Mouse (Mus musculus): Measurements from ENCODE around the gene Car6.

Gene Car6

DNA sequence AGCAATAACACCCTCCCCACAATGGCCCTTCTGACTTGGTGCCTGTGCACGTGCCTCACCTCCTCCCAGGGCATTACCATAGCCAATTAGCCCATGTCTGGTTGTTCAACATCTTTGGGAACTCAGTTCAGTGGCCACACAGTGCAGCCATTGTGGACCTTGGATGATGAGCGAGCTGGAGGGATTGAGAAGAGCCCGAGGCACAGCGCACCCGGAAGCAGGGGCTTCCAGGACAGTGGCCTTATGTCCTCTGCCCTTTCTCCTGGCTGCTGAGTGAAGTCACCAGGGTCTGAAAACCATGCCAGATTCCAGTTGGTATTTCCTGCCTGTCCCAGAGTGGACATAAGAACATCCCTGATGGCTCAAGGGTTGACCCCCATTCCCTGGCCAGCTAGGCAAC lies at the start of gene Car6:
Car6 (minus strand) TSS at position 101 of the 400 bp plus-strand sequence.
- no peak for DNase-seq (ENCODE audit: low spot score)

DNA sequence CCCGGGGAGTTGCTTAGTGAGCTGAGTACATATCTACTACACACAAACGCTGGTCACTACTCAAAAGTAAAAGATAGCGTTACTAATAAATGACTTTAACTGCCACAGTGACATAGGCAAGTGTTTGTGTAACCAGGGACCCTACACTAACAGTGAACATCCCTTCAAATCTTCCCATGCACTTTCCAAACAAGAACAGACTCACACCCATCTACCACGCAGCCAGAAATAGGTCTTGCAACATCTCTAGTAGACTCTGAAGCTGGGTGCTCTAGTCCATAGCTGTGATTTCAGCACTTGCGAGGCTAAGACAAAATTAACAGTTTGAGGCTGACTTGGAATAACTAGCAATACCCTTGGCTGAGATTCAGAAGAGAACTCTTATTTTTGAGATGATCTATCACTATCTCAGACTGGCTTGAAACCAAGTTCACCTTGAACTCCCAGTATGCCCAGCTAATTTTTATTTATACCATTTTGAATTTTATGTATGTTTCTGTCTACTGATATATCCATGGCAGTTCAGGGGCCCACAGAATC lies 48.7 kb upstream of the Car6 start:
- no peak for DNase-seq (ENCODE audit: low spot score)

DNA sequence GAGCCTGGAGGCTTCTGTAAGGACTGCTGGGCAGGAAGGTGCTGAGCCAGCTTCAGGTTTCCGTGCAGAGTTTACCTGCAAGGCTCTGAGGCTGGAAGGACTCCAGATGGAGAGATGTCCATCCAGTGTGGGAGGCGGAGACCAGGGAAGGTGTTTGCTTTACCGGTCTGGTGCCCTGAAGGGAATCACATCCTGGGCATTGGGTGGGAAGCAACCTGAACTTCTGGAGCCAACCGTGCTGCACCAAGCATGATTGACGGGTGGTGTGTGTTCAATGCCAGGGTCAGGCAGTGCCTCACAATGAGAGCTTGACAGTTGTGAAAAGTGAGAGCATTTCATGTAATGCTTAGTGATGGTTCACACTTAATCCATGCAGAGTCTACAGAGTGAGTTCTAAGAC lies 47.8 kb upstream of the Car6 start:
- no peak for DNase-seq (ENCODE audit: low spot score)

DNA sequence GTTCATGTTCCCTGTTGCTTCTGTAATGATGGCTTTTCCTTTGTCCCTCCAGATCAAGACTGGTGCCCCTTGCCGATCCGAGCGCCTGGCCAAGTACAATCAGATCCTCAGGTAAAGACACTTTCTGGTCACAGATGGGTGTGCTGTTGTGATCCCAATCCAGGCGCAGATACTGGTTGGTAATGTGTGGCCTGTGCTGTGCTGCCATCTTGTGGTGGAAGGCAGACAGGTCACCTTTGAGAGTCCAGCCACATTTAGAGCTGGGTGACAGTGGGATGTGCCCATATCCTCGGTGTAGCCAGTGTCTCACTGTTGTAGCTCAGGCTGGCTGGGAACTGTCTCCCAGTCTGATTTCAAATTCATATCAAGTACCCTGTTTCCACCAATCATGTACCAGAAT lies 46.9 kb upstream of the Car6 start:
- peak; percentile 81 for DNase-seq (ENCODE audit: low spot score)

DNA sequence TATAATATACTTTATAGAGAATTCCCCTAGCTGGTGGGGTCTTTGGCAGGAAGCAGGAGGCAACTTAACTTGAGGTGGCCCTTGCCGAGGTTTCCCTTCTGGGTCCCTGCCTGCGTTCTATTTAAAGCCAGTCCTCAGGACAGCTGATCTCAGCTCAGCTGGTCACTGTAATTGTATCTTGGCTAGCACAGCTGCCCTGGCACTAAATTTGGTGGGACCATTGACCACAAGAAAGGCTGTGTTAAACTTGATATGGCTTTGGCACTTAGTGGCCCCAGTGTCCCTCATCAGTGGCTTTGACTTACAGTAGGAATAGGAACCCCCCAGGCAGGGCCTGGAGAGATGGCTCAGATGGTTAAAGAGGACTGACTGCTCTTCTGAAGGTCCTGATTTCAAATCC lies 44.7 kb upstream of the Car6 start:
- DNase-seq (ENCODE audit: low spot score): no peak

DNA sequence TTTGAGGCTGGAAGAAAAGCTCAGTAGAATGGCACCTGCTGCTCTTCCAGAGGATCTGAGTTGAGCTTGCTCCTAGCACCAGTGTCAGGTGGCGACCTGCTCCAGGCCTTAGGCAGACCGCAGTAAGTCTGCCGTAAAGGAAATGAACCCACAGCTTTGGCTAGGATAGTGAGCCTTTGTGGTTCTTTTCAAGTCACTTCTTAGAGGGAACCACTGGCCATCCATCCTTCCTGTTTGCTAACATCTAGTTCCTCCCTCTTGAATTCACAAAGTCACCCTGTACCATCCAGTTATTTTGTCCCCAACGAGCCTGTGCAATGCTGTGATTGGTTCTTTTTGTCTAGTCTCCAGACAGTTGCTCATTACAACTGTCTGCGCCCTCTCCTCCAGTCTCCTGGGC lies 41.6 kb upstream of the Car6 start:
- no peak for DNase-seq (ENCODE audit: low spot score)

DNA sequence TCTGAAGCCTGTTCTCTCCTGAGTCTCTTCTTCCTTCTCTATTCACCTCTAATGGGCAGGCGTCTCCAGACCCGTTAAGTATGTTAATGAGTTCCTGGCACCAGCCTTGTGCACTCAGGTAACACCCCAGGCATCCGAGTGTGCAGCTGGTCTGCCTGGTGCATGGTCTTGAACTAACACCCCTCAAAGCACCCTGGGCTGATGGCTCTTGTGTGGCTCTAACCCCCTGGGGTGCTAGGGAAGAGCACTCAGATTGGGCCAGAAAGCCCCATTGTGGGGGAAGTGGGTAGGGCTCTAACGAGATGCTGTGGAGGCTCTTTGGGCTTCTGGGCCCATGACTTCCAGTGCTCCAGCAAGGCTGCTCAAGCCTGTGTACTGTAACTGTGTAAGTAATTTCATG lies 40.6 kb upstream of the Car6 start:
- no peak for DNase-seq (ENCODE audit: low spot score)

DNA sequence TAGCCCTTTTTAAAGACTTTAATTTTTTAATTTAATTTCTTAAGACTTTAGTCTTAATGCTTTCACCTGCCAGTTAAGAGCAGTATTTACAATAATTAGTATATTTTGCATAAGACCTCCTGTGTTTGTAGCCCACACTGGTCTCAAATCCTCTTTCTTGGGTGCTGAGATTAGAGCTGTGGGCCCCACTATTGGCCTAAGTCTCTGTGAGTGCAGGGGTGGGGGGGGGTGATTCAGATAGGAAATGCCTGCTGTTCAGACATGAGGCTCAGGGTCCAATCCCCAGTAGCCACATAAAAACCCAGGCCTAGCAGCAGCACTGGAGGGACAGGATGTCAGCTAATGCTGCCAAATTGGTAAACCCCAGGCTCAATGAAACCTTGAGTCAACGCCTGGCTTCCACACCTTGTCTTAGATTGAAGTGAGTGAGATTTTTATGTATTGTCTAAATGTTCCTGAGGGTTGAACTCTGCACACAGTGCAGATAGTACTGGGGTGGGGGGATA lies 39.3 kb upstream of the Car6 start:
- DNase-seq (ENCODE audit: low spot score): no peak

DNA sequence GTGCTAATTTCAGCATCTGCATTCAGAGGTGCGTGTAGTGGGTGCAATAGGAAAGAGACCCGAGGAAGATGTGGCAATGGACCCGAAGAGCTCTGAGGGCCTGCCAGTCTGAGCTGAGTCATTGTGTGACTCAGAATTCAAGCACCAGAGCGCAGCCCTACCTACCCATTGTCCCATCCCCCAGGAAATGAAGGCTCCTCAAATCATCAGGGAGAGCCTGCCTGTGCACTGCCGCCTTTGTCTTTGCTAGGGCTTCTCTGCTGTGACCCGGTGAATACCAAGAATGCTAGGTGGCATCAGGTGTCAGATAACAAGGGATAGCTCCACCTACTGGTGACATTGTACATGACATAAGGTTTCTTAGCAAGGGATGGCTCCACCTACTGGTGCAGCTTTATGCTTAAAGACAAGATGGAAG lies 38.8 kb upstream of the Car6 start:
- peak; percentile 97 for DNase-seq (ENCODE audit: low spot score)

DNA sequence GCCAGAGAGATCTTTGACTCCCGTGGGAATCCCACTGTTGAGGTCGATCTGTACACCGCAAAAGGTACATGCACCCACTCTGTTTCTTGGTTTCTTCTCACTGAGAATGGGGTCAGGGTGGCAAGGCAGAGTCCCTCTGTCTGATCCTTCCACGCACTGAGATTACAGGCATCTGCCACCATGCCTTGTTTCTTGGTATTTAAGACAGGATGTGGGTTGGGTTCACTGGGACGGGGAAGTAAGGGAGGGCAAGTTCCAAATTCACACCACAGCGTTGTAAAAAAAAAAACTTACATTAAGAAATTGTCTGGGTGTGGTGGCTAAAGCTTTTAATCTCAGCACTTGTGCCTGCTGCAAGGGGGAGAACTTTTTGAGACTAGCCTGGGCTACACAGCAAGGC lies 38.4 kb upstream of the Car6 start:
- DNase-seq (ENCODE audit: low spot score): no peak

DNA sequence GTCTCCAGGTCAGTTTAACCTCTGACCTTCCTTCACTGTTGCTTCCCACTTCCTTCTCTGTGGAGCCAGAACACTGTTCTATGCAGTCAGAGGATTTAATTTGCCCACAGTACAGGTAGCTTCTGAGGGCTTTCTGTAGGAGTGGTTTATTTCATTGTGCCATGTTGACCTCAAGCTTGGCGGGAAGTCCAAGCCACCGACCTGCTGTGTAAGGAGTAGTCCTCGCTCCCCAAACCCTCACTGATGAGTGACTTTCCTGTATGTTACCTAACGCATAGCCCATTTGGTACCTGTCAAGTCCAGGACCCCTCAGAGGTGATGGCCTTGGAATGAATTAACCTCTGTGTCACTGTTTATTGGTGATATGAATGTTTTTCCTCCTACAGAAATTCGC lies 38.0 kb upstream of the Car6 start:
- DNase-seq (ENCODE audit: low spot score): no peak

DNA sequence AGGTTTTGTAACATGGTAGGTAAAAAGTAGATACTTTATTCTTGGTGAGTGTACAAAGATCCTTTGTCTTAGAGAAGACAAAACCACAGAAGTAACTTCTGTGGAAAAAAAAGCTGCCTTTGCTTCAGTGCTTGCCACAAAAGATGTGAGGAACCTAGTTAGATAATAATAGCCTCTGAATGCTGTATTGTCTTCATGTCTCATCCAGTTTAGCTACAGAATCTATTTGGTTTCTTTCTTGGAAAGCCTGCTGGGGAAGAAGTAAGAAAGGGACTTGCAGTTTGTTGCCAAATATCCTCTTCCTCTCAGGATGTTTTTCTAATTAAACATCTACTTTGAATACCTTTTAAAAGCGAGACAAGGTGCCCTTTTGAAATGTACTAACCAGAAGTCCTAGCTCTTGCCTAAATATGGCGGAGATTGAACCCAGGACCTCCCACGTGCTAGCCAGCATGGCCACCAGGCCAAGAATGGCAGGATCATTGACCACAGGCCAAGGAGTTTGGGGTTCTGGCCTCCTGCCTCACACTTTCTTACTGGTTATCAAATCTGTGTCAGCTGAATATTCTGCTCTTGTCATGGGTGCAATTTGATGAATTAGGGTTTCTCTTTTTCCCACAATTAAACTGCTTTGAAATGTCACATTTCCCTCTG lies 37.4 kb upstream of the Car6 start:
- no peak for DNase-seq (ENCODE audit: low spot score)

DNA sequence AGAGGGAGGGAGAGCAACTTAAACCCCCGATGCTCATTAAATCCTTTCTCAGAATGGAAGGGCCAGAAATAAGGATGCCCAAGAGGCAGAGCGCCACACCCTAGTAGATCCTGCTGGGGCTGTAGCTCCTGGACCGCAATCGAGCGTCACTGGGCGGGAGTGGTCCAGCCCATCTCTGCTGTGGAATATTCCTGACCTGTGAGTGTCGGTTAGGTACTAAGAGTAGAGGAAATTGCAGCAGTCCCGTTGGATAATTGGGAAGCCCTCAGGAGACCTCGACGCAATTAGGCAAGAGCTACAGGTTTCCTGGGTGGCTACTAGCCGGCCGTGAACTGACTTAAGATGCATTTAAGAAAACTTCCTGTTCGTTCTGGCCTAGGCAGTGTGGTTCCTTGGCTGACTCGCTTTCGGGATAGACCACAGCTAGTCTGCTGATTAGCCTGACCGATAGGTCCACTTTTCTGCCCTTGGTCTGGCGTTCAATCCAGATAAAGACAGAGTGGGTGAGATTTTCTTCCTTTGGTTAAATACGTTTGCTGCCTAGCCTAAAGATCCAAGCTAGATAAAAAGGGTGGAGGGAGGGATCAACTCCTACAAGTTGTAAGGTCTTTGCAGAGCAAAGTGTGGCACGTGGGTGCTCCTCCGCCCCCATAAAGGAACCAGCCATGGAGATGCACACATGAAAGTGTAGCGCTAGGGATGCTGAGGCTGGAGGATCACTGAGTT lies 36.7 kb upstream of the Car6 start:
- peak; percentile 47 for DNase-seq (ENCODE audit: low spot score)

DNA sequence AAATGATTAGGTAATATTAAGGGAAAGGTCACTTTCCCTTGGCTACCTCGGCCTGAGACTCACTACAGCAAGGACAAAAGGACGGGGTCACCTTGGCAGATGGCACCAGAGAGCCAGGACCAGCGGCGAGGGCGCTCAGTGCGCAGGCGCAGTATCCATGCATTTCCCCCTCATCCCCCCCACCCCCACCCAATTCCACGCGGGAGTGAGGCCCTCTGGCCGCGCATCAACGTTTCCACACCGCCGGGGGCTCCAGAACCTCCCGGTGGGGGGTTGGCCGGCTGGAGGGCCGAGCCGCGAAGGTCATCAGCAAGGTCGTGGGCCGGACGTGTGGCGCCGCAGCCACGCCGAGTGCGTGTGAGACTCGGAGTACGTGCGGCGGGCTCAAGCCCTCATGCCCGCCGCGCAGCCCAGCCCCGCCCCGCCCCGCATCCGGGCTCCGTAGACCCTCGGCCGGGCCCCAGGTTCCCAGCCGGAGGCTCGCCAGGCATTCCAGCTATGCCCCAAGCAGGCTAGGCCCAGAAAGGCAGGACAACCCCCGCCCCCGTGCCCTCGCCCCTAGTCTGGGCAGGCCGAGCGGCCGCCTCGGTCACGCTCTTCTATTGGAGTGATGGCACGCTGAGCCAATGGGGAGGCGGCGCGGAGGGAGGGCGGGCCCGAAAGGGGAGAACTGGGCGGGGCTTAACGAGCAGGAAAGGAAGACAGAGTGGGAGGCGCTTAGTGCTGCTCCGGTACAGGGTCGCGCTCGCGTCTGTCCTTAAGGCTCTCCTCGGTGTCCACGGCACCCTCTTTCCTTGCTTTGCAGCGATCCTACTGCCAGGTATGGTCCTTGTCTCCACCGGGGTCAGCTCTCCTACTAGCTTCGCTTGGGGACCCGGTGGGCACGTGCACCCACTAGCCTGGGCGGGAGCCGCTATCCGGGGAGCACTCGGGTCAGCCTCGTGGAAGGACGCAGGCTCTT lies 35.7 kb upstream of the Car6 start, which contains the start of gene Eno1:
Eno1 (plus strand) TSS at position 201 of the 961 bp plus-strand sequence.
- peak; percentile 98 for DNase-seq (ENCODE audit: low spot score)

DNA sequence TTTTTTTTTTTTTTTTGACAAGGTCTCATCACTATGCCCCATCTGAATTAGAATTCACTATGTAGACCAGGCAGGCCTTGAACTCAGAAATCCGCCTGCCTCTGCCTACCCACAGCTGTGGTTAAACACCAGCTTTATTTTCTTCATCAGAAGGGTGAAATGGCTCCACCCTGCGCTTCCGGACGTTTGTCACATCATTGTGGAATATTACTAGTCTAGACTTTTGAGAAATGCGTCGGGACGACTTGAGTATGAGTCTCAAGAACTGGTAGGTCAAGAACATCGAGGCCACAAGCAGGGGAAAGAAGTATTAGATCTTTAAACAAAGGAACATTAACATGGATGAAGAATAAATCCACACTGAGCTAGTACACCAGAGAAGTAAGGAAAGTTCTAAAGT lies 34.9 kb upstream of the Car6 start:
- no peak for DNase-seq (ENCODE audit: low spot score)

DNA sequence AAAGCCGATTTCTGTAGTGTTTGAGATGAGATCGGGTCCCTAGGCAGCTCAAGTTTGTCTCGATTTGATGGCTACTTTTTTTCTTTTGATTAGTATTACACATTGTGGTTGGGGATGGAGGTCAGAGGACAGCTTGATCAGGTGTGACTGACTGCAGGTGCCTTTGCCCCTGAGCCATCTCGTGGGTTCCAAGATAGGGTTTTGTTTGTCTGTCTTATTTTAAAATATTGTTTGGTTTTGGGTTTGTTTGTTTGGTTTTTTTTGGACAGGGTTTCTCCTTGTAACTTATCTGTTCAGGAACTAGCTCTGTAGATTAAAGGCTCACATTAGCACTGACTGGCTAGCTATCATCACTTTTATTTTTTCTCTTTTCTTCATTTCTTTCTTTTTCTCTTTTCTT lies 34.5 kb upstream of the Car6 start:
- DNase-seq (ENCODE audit: low spot score): peak; percentile 18

DNA sequence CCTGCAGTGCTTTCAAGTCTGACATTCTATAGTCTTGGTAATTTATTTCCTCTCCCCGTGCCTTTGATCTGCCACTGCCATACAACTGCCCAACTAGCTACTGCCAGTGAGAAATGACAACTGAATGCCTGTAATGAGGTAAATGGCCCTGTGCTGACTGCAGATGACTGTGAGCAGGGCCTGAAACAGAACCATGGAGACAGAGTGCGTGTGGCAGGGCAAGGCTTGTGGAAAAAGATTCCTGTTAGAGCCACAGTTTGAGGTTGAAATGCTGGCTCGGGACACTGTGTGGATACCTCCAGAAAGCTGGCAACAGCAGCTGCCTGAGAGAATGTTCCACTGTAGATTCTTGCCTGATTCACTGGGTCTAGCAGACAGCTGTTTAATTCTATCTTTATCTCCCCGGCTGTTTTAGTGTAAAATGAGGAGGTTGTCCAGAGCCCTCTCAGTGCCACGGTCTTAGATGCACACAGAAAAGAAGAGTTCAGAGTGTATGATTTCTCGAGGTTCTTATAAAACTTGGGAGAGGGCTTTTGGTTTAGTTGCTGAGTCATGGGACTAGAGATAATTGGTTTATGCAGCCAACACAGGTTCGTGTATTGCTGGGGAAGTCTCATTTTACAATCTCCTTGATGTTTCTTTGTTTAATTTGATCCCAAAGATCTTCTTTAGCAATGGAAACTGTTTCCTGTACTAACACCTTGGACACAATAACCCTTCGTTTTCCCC lies 33.6 kb upstream of the Car6 start:
- peak; percentile 36 for DNase-seq (ENCODE audit: low spot score)

DNA sequence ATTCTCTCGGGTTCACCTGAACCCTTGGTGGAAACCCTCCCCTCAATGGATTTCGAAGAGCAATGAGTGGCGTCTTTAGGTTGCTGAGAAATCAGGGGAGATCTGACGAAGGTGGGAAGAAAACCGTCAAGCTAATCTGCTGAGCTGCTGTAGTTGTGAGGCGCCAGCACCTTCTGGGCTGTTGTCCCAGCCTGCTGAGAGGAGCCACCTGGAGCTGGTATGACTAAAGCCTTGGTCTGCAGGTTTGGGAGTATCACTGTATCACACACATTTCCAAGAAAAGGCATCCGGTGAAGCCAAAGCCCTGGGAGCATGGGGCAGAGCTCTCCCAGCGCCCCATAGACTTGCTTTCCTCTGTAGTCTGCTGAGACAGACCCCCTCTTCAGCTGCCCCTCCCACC lies 30.7 kb upstream of the Car6 start:
- DNase-seq (ENCODE audit: low spot score): no peak

DNA sequence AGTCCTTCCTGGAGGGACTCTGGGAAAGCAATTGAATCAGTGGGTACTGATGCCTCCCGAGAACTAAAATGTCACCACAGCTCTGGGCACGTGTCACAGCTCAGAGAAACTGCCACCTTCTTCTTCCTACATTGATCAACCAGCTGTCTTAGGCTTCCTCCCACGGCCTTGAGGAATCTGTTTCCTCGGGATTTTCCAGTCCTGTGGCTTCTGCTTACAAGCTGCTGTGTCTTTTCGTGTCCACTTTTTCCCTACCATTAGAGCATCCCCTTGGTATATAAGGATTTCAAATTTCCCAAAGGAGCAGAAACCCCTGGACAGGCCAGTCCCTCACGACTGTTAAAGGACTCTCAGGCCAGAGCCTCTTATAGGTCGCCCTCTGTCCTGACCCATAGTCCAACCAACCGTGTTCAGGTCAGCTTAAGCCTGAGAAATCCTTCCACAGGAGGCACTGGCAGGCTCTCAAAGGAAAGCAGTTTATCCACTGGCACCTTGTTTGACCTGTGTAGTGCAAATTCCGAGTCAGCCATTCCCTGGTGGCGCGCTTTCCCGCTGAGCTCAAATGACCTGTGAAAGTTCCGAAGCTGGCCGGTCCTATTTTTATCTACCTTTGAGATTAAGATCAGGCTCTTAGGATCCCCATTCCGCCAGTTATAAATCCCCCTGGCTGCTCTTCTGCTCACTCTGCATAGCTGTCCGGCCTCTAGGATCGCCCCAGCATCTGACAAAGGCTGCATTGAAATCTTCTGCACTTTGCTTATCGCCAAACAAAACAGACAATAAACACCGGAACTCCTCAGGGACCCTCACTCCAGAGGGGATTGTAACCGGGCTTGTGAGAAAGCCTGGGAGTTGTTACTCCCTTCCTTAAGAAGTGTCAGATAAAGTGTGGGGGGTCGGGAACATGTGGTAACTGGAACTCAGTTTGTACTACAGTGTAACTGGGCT lies 29.6 kb upstream of the Car6 start:
- DNase-seq (ENCODE audit: low spot score): no peak

DNA sequence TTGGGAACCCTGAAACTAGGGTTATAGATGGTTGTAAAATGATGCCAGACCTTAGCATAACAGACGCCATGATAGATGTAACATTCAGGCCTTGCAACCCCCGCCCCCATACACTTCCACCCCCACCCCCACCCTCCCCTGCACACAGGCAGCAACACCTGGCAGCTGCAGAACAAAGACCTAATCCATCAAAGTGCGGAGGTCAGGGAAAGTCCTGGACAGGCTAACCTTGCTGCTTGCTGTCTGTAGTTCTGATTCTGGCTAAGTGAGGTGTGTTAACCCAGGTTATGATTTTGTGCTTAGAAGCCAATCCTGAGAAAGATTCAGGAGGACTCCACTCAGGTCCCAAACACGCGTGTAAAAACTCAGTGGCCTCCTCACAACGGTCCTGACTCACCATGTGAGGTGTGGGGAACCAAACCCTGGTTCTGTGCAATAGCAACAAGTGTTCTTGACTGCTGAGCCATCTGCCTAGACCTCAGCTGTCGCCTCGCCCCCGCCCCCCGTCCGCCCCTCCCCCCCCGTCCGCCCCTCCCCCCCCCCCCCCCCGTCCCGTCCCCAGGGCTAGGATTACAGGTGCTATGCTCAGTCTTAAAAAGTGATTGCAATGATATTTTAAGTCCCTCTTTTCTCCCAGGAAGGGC lies 28.7 kb upstream of the Car6 start:
- DNase-seq (ENCODE audit: low spot score): no peak

All from MN1 (cell line).